Mouse (Mus musculus) midbrain, embryonic 10.5 days (tissue): ENCODE measurements around the gene Sh3bgrl3. TPM values are rescaled to one million over a fixed set of nuclear protein-coding genes. Genes with fewer than 3 reads are reported as not detected.

Source experiments
- DNase-seq: peaks from one replicate; pipeline ENCODE4 v3.0.0-alpha.2; 2017; ENCODE audit warnings: low spot score
- H3K27ac ChIP-seq: fragments of 300-500 bp; sonication (generic); replicated peaks from 2 replicates; pipeline ENCODE4 v1.5.1; 2016; ENCODE audit warnings: mild to moderate bottlenecking
- H3K27me3 ChIP-seq: fragments of 300-500 bp; sonication (generic); 2 replicates; pipeline ENCODE4 v1.6.1; 2016; ENCODE audit warnings: low read depth, mild to moderate bottlenecking; ENCODE audit not compliant: poor library complexity, severe bottlenecking
- H3K36me3 ChIP-seq: fragments of 300-500 bp; sonication (generic); 2 replicates; pipeline ENCODE4 v1.6.1; 2016; ENCODE audit warnings: mild to moderate bottlenecking, moderate library complexity
- H3K4me1 ChIP-seq: fragments of 300-500 bp; sonication (generic); 2 replicates; pipeline ENCODE4 v1.6.1; 2016
- H3K4me3 ChIP-seq: fragments of 300-500 bp; sonication (generic); 2 replicates; pipeline ENCODE4 v1.5.1; 2016; ENCODE audit warnings: mild to moderate bottlenecking, moderate library complexity
- H3K9me3 ChIP-seq: fragments of 300-500 bp; sonication (generic); replicated peaks from 2 replicates; pipeline ENCODE4 v1.6.1; 2016; ENCODE audit warnings: mild to moderate bottlenecking
- WGBS: fragments of 180-500 bp; shearing (Covaris S2); methylation state at CpG from one replicate; pipeline ENCODE4 v1.1.7; 2016; 5-methylcytosine and 5-hydroxymethylcytosine counted together
- polyA plus RNA-seq: library from polyadenylated mRNA; unstranded; fragments of >200 nt; fragmentation: Nextera tagmentation; extraction: Ambion mirVana; gene quantifications from 2 replicates; pipeline ENCODE4 v1.2.1, GENCODE M21; 2016

The Sh3bgrl3 gene
- polyA plus RNA-seq, 1 experiment from 2014 or later, result 302 TPM

- H3K36me3 ChIP-seq, result no peaks in the 10 kb centered on the region
- no peaks in the 10 kb centered on the region for H3K9me3 ChIP-seq
- H3K27me3 ChIP-seq, result no peaks in the 10 kb centered on the region
- WGBS, result 74% methylated on average over 5 of the region's 5 CpGs
- H3K4me3 ChIP-seq, result no peak overlapping the region
- no peak for DNase-seq
- no peaks in the 10 kb centered on the region for H3K4me1 ChIP-seq
- H3K27ac ChIP-seq, result no peak overlapping the region
These were observed 31.5 kb downstream of the Sh3bgrl3 start for GRCm38 (mm10) chr4:134097015-134097608.

- Histone ChIP-seq H3K36me3 (no peaks in the 10 kb centered on the region), H3K4me1 (no peaks in the 10 kb centered on the region), H3K4me3 (no peak overlapping the region), H3K27ac (no peak overlapping the region), H3K27me3 (no peaks in the 10 kb centered on the region), H3K9me3 (no peaks in the 10 kb centered on the region)
- 89% methylated on average over 3 of the region's 3 CpGs for WGBS
- DNase-seq, result no peak
These were observed 32.5 kb downstream of the Sh3bgrl3 start for GRCm38 (mm10) chr4:134096120-134096519.

DNA sequence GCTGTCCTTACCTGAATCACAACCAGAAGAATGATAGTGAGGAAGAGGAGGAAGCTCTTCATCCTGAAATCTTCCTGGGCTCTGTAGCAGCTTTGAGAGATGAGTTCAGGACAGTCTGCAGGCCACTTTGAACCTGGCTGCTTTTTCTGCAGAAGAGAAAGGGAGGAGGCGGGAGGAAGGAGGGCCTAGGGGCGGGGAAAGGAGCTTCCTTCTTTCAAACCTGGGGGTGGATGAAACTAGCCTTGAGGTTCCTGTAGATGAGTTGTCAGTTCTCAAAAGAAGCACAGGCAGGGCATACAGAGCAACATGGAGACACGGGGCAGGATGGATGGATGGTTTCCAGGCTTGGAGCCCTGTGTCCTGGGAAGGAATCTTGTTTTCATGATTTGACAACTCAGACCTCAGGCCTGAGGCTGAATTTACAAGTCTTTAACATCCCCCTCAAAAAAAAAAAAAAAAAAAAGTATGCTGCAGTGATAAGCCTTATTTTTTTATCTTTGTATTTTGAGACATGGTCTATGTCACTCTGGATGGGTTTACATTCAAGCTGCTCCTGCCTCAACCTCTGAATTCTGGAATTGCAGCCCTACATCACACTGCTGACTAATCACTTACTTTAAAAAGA, 33.6 kb downstream of the Sh3bgrl3 start, which contains the start of gene Cd52:
Cd52 (minus strand) TSS at position 160 of the 625 bp plus-strand sequence.
- Histone ChIP-seq H3K27me3 (no peaks in the 10 kb centered on the region), H3K4me3 (no peak within 1 kb of the TSS), H3K36me3 (no peaks in the 10 kb centered on the region), H3K9me3 (no peaks in the 10 kb centered on the region), H3K27ac (no peak within 1 kb of the TSS), H3K4me1 (no peaks in the 10 kb centered on the region)
- no peak for DNase-seq
- WGBS, result 54% methylated on average over 3 of the region's 3 CpGs

DNA sequence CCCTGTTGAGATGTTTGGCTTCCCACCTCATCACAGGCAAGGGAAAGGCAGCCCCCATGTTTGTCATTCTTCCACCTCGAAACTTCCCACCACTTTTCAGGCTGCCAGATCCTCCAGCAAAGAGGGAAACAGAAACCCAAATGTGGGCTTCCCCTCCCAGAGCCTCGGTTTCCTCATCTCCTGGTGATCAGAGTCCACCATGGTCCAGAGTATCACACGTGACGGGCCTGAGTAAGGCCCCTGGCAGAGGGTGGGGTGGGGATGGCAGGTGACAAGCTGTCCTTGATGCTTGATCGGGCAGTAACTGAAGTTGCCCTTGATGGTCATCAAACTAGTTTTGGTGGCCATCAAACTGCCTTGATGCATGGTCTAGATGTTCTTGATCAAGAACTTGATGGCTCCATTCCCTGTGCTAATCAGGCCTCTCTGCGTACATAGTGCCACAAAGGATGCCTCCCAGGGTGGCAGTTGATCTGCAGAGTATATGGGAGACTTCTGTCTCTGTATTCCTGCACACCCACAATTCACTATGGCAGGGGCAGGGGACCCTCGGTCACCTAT, 34.5 kb downstream of the Sh3bgrl3 start:
- H3K4me3 ChIP-seq, result no peak overlapping the region
- no peaks in the 10 kb centered on the region for H3K4me1 ChIP-seq
- no peaks in the 10 kb centered on the region for H3K9me3 ChIP-seq
- H3K27me3 ChIP-seq, result no peaks in the 10 kb centered on the region
- no peaks in the 10 kb centered on the region for H3K36me3 ChIP-seq
- 92% methylated on average over 7 of the region's 7 CpGs for WGBS
- no peak for DNase-seq
- H3K27ac ChIP-seq, result no peak overlapping the region

GRCm38 (mm10) chr4:134092382-134093288, 36.0 kb downstream of the Sh3bgrl3 start:
- Histone ChIP-seq H3K9me3 (no peaks in the 10 kb centered on the region), H3K27ac (no peak overlapping the region), H3K36me3 (no peaks in the 10 kb centered on the region), H3K4me3 (no peak overlapping the region), H3K27me3 (no peaks in the 10 kb centered on the region), H3K4me1 (no peaks in the 10 kb centered on the region)
- 70% methylated on average over 6 of the region's 6 CpGs for WGBS
- peak; percentile 32 for DNase-seq

GRCm38 (mm10) chr4:134091225-134091529, 37.4 kb downstream of the Sh3bgrl3 start:
- no peak for DNase-seq
- WGBS, result 90% methylated on average over 6 of the region's 6 CpGs
- H3K9me3 ChIP-seq, result no peaks in the 10 kb centered on the region
- no peaks in the 10 kb centered on the region for H3K27me3 ChIP-seq
- no peak overlapping the region for H3K27ac ChIP-seq
- H3K4me1 ChIP-seq, result 0 out of 2 replicates have a peak, but pooled peaks cover 4% of the 10 kb centered on the region
- no peak overlapping the region for H3K4me3 ChIP-seq
- H3K36me3 ChIP-seq, result no peaks in the 10 kb centered on the region

- H3K36me3 ChIP-seq, result no peaks in the 10 kb centered on the region
- H3K27me3 ChIP-seq, result no peaks in the 10 kb centered on the region
- WGBS, result 88% methylated on average over 16 of the region's 16 CpGs
- H3K9me3 ChIP-seq, result no peaks in the 10 kb centered on the region
- H3K27ac ChIP-seq, result no peak overlapping the region
- 0 out of 2 replicates have a peak, but pooled peaks cover 4% of the 10 kb centered on the region for H3K4me1 ChIP-seq
- no peak overlapping the region for H3K4me3 ChIP-seq
- DNase-seq, result no peak
These were observed 37.9 kb downstream of the Sh3bgrl3 start for GRCm38 (mm10) chr4:134090521-134091224.

- Histone ChIP-seq H3K27me3 (no peaks in the 10 kb centered on the region), H3K4me1 (0 out of 2 replicates have a peak, but pooled peaks cover 4% of the 10 kb centered on the region), H3K4me3 (no peak overlapping the region), H3K27ac (no peak overlapping the region), H3K36me3 (no peaks in the 10 kb centered on the region), H3K9me3 (no peaks in the 10 kb centered on the region)
- DNase-seq, result no peak
- 81% methylated on average over 9 of the region's 9 CpGs for WGBS
These were observed 39.6 kb downstream of the Sh3bgrl3 start for GRCm38 (mm10) chr4:134089029-134089428.

GRCm38 (mm10) chr4:134087412-134087811, 41.2 kb downstream of the Sh3bgrl3 start:
- H3K9me3 ChIP-seq, result no peaks in the 10 kb centered on the region
- 51% methylated on average over 7 of the region's 7 CpGs for WGBS
- H3K4me3 ChIP-seq, result no peak overlapping the region
- DNase-seq, result peak; percentile 53
- peaks cover 8% of the 10 kb centered on the region for H3K27me3 ChIP-seq
- no peaks in the 10 kb centered on the region for H3K36me3 ChIP-seq
- peaks cover 9% of the 10 kb centered on the region for H3K4me1 ChIP-seq
- H3K27ac ChIP-seq, result no peak overlapping the region

DNA sequence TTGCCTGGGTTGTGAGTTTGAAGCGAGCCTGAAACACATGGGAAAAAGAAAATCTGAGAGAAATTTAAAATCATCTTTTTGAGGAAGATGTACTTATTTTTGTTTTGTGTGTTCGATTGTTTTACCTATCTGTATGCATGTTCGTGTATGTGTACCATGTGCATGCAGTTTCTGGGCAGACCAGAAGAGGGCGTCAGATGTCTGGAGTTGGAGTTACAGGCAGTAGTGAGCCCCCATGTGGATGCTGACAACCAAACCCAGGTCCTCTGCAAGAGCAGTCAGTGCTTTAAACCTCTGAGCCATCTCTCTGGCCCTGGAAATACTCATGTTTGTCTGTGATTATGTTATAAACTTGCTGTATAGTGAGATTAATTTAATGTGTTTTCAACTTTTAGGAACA, 43.6 kb downstream of the Sh3bgrl3 start:
- DNase-seq, result no peak
- peaks cover 31% of the 10 kb centered on the region for H3K27me3 ChIP-seq
- 83% methylated on average over 4 of the region's 4 CpGs for WGBS
- H3K36me3 ChIP-seq, result no peaks in the 10 kb centered on the region
- H3K4me1 ChIP-seq, result peaks cover 22% of the 10 kb centered on the region
- no peaks in the 10 kb centered on the region for H3K9me3 ChIP-seq
- H3K4me3 ChIP-seq, result no peak overlapping the region
- H3K27ac ChIP-seq, result no peak overlapping the region

DNA sequence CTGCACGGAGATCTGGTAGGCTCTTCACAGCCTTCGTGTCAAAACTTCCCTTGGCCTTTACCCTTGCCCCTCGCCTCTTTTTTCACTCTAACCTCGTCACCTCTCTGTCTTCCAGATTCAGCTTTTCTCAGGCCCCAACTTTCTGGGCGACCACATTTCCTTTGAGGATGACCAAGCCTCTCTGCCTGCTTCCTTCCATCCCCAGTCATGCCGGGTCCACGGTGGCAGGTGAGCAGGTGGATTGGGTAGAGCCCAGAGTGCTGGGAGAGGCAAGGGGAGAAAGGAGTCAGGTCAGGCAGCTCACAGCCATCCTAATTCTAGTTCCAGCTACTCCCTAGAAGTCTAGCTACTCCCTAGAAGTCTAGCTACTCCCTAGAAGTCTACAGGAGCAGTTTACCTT, 46.1 kb downstream of the Sh3bgrl3 start:
- 18% methylated on average over 7 of the region's 7 CpGs for WGBS
- Histone ChIP-seq H3K27ac (no peak overlapping the region), H3K36me3 (no peaks in the 10 kb centered on the region), H3K4me1 (peaks cover 31% of the 10 kb centered on the region), H3K9me3 (no peaks in the 10 kb centered on the region), H3K4me3 (peak overlapping the region; percentile 60), H3K27me3 (peaks cover 38% of the 10 kb centered on the region)
- no peak for DNase-seq

DNA sequence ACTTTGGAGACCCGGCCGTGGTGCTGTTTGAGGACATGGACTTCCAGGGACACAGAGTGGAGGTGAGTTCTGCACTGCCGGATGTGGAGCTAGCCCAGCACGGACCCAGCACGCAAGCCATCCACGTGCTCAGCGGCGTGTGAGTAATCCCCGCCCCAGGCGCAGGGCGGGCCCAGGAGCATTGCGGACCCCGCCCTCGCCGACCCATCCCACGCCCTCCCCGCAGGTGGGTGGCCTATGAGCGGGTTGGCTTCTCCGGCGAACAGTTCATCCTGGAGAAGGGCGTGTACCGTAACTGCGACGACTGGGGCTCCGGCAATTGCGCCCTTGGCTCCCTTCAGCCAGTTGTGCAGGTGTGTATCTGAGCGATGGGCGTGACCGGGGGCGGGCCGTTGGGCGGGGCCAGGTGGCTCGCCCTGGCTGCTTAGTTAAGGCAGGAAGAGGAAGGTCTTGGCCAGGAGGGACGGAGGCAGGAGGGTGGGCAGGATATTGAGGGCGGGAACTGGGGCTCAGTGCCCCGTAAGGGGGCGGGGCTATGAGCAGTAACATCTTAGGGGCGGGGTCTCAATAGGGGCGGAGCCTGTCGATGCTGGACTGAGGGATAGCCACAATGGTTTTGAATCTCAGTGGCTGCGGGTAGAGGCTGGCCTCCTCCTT, 46.7 kb downstream of the Sh3bgrl3 start:
- no peaks in the 10 kb centered on the region for H3K9me3 ChIP-seq
- WGBS, result under 1% methylated on average over 41 of the region's 41 CpGs
- DNase-seq, result peak; percentile 70
- H3K36me3 ChIP-seq, result no peaks in the 10 kb centered on the region
- H3K4me1 ChIP-seq, result peaks cover 28% of the 10 kb centered on the region
- peak overlapping the region; percentile 9; the same call in 1 of the 2 replicates for H3K27ac ChIP-seq
- H3K27me3 ChIP-seq, result peaks cover 38% of the 10 kb centered on the region
- peak overlapping the region; percentile 60 for H3K4me3 ChIP-seq
